Mouse (Mus musculus) skeletal muscle tissue, postnatal 0 days (tissue): ENCODE data around the gene Guca2a. TPM values are rescaled to one million over a fixed set of nuclear protein-coding genes. Genes with fewer than 3 reads are reported as not detected.

ENCODE experiments used
- polyA plus RNA-seq: library from polyadenylated mRNA; unstranded; fragments of >200 nt; fragmentation: Nextera tagmentation; extraction: Ambion mirVana; gene quantifications from 2 replicates; pipeline ENCODE4 v1.2.1, GENCODE M21; 2015

Guca2a gene
- not detected in 2 replicates for polyA plus RNA-seq

DNA sequence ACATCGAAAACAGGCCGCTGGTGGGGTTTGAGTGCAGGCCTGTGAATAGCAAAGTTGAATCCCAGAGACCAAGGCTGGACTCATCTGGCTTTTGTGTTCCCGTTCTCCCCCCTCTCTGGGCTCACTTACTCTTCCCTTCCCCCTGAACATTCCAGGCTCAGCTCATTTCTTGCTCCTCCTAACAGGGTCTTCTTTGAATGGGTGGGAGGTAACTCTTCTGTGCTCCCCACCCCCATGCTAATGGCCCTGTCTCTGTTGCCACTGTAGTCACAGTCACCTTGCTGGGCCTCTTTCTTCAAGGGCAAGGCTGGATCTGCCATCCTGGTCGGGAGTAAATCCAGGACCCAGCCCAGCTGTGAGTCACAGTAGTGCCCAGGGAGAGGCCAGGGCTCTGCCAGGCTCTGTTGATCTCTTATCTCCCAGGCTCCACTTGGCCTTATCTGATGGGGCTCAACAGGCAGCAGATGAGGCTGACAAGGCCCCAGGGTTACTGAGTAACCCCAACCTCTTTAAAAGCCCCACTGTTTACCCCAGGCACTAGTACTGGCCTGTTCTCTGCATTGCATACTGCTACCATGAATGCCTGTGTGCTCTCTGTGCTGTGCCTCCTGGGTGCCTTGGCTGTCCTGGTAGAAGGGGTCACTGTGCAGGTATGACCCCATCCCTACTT is at the start of gene Guca2a:
Gene Guca2a (plus strand): TSS at position 529 of the 670 bp plus-strand sequence.

DNA sequence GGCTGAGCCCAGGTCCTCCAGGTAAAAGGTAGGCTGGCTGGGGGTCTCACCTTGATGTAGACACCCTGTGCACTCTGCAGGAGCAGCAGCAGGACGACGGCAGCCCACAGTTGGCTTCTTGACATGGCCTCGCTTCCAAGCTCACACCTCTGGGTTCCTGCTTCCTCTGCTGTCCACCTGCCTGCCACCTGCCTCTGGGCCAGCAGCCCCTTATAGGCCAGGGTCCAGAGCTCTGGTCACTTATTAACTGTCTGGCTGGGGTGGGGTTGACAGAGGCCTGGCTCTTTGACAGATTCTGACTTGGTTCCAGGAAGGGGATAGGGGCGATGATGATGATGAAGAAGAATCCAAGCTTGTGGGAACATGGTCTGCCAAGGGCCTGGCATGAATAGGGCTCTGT is 21.2 kb downstream of the Guca2a start, which contains the start of gene Guca2b:
Gene Guca2b (minus strand): TSS at position 224 of the 400 bp plus-strand sequence.

Other genes starting within 250 kb of the Guca2a start
- gene Ccdc30, start 222.2 kb upstream of the Guca2a start, polyA plus RNA-seq = 0.85 and 1.1 TPM in 2 replicates
- gene Ppcs, start 215.3 kb upstream of the Guca2a start, polyA plus RNA-seq = 15.8 and 16.3 TPM in 2 replicates
- gene Zmynd12, start 214.9 kb upstream of the Guca2a start, polyA plus RNA-seq = 0.22 and 0.43 TPM in 2 replicates
- gene Rimkla, start 145.1 kb upstream of the Guca2a start, polyA plus RNA-seq = 0.26 and 0.60 TPM in 2 replicates
- 15.1 and 15.5 TPM in 2 replicates for gene Foxj3, start 100.7 kb upstream of the Guca2a start, polyA plus RNA-seq
- gene Frg2f1, start 98.2 kb upstream of the Guca2a start, polyA plus RNA-seq = 6.6 and 7.1 TPM in 2 replicates
- gene Guca2b, start 21.2 kb downstream of the Guca2a start, polyA plus RNA-seq = not detected in 2 replicates
- gene Hivep3, start 96.1 kb downstream of the Guca2a start, polyA plus RNA-seq = 5.0 and 5.5 TPM in 2 replicates